Mouse (Mus musculus) adrenal gland, postnatal 10 days (tissue): Measurements from ENCODE around the gene E2f1. TPM values are rescaled to one million over a fixed set of nuclear protein-coding genes. Genes with fewer than 3 reads are reported as not detected.

Experiments
- DNase-seq: peaks from one replicate; pipeline ENCODE4 v3.0.0; 2021; ENCODE audit warnings: mixed read lengths
- total RNA-seq, 2 experiments: library from RNA; stranded (reverse); gene quantifications; 2 replicates each; pipeline ENCODE4 v1.2.3; 2021

E2f1 gene
- total RNA-seq, 2 experiments from 2014 or later, result 12.8 to 14.1 TPM

- no peak for DNase-seq
Observed at GRCm38 (mm10) chr2:154551927-154552326, 17.8 kb downstream of the E2f1 start.

- no peak for DNase-seq
Observed at GRCm38 (mm10) chr2:154551476-154551875, 18.2 kb downstream of the E2f1 start, which contains the start of gene Actl10. Actl10 (plus strand) TSS chr2:154551776.

GRCm38 (mm10) chr2:154550937-154551336 is 18.8 kb downstream of the E2f1 start:
- no peak for DNase-seq

GRCm38 (mm10) chr2:154549886-154550189 is 19.9 kb downstream of the E2f1 start:
- DNase-seq, result no peak

- DNase-seq, result peak; percentile 83
Observed at GRCm38 (mm10) chr2:154549127-154549885, 20.4 kb downstream of the E2f1 start.

GRCm38 (mm10) chr2:154548688-154549087 is 21.0 kb downstream of the E2f1 start:
- DNase-seq, result peak; percentile 49

GRCm38 (mm10) chr2:154546711-154547110 is 23.0 kb downstream of the E2f1 start, which contains the start of gene 1700003F12Rik:
1700003F12Rik (plus strand) TSS chr2:154547085.
- no peak for DNase-seq

- peak; percentile 74 for DNase-seq
Observed at GRCm38 (mm10) chr2:154543567-154544347, 25.9 kb downstream of the E2f1 start.

- DNase-seq, result no peak
Observed at GRCm38 (mm10) chr2:154541630-154542029, 28.1 kb downstream of the E2f1 start.

GRCm38 (mm10) chr2:154539720-154540119 is 30.0 kb downstream of the E2f1 start:
- DNase-seq, result peak; percentile 64

GRCm38 (mm10) chr2:154538710-154539109 is 31.0 kb downstream of the E2f1 start:
- DNase-seq, result no peak

GRCm38 (mm10) chr2:154538310-154538709 is 31.4 kb downstream of the E2f1 start:
- DNase-seq, result no peak

- no peak for DNase-seq
Observed at GRCm38 (mm10) chr2:154534704-154535270, 34.9 kb downstream of the E2f1 start.

- DNase-seq, result no peak
Observed at GRCm38 (mm10) chr2:154532888-154533287, 36.8 kb downstream of the E2f1 start.

- DNase-seq, result no peak
Observed at GRCm38 (mm10) chr2:154526531-154526930, 43.2 kb downstream of the E2f1 start.

- no peak for DNase-seq
Observed at GRCm38 (mm10) chr2:154525285-154525684, 44.4 kb downstream of the E2f1 start.

GRCm38 (mm10) chr2:154522334-154522733 is 47.4 kb downstream of the E2f1 start:
- DNase-seq, result no peak

- DNase-seq, result no peak
Observed at GRCm38 (mm10) chr2:154521449-154521848, 48.2 kb downstream of the E2f1 start.

GRCm38 (mm10) chr2:154517424-154517823 is 52.3 kb downstream of the E2f1 start:
- DNase-seq, result no peak

GRCm38 (mm10) chr2:154516944-154517343 is 52.7 kb downstream of the E2f1 start:
- DNase-seq, result no peak

- peak; percentile 26 for DNase-seq
Observed at GRCm38 (mm10) chr2:154510141-154510540, 59.6 kb downstream of the E2f1 start.
